Mouse (Mus musculus): Measurements from ENCODE around the gene Layn. TPM values are rescaled to one million over a fixed set of nuclear protein-coding genes. Genes with fewer than 3 reads are reported as not detected.
A peak's percentile ranks its signal among the peaks of the same experiment; 100 is the strongest.

The Layn gene
- total RNA-seq (2021), result 1 to 10 TPM; 6.4 to 8.2 TPM
- long read RNA-seq, experiment 1, partial matches to known transcripts, result 1 of 3 reads
- long read RNA-seq, experiment 1, other reads (novel, unspliced or antisense), result 1 of 3 reads
- long read RNA-seq, experiment 2, partial matches to known transcripts, result 0 of 4 reads
- long read RNA-seq, experiment 2, other reads (novel, unspliced or antisense), result 2 of 4 reads

GRCm38 (mm10) chr9:51076979-51077315 lies at the start of gene Layn:
TSS of gene Layn (minus strand) at chr9:51077094.
- peak; percentile 84 for DNase-seq

GRCm38 (mm10) chr9:51114767-51115166 lies 37.9 kb upstream of the Layn start:
- no peak for DNase-seq

GRCm38 (mm10) chr9:51105751-51106150 lies 28.9 kb upstream of the Layn start:
- no peak for DNase-seq

GRCm38 (mm10) chr9:51103808-51104514 lies 27.1 kb upstream of the Layn start:
- DNase-seq, result peak; percentile 78

- DNase-seq, result peak; percentile 79
Observed at GRCm38 (mm10) chr9:51102963-51103807, 26.3 kb upstream of the Layn start.

- DNase-seq, result peak; percentile 77
Observed at GRCm38 (mm10) chr9:51101756-51102425, 25.0 kb upstream of the Layn start, which contains the start of gene 4833427G06Rik. TSS of gene 4833427G06Rik (minus strand) at chr9:51102078.

- DNase-seq, result peak; percentile 54
Observed at GRCm38 (mm10) chr9:51096306-51096705, 19.4 kb upstream of the Layn start.

- no peak for DNase-seq
Observed at GRCm38 (mm10) chr9:51093697-51094096, 16.8 kb upstream of the Layn start.

GRCm38 (mm10) chr9:51081614-51082013 lies 4.7 kb upstream of the Layn start:
- DNase-seq, result no peak

- peak; percentile 21 for DNase-seq
Observed at GRCm38 (mm10) chr9:51076300-51076978, 455 bp downstream of the Layn start.

GRCm38 (mm10) chr9:51075780-51076179 lies 1.1 kb downstream of the Layn start:
- DNase-seq, result peak; percentile 17

- peak; percentile 24 for DNase-seq
Observed at GRCm38 (mm10) chr9:51070801-51071200, 6.1 kb downstream of the Layn start.

GRCm38 (mm10) chr9:51068202-51068601 lies 8.7 kb downstream of the Layn start:
- DNase-seq, result no peak

GRCm38 (mm10) chr9:51060601-51061000 lies 16.3 kb downstream of the Layn start, which contains the start of gene Btg4:
TSS of gene Btg4 (plus strand) at chr9:51060901.
- DNase-seq, result no peak

- no peak for DNase-seq
Observed at GRCm38 (mm10) chr9:51058951-51059521, 17.9 kb downstream of the Layn start.

GRCm38 (mm10) chr9:51056360-51057324 lies 20.3 kb downstream of the Layn start:
- DNase-seq, result no peak

- DNase-seq, result no peak
Observed at GRCm38 (mm10) chr9:51052180-51052579, 24.7 kb downstream of the Layn start.

- no peak for DNase-seq
Observed at GRCm38 (mm10) chr9:51042136-51042535, 34.8 kb downstream of the Layn start.

GRCm38 (mm10) chr9:51041491-51041980 lies 35.4 kb downstream of the Layn start:
- DNase-seq, result no peak

Measured in adrenal gland, postnatal 10 days (tissue).